Mouse (Mus musculus): Measurements from ENCODE around the gene Rpl13a.

GRCm38 (mm10) chr7:45126844-45127699 is 1.5 kb downstream of the Rpl13a start:
- TF ChIP-seq USF1 (IDR thresholded peaks at IDR 0.05; ENCODE audit: low read depth): no peak
- no peak for TF ChIP-seq FOSL1 (IDR thresholded peaks at IDR 0.05; ENCODE audit: insufficient read depth, low read length, poor library complexity, severe bottlenecking)
- no peak for TF ChIP-seq CTCF (IDR thresholded peaks at IDR 0.05; ENCODE audit: control insufficient read depth, insufficient read depth, insufficient read length)
- no peak for TF ChIP-seq MYOG (IDR thresholded peaks at IDR 0.05; ENCODE audit: control insufficient read depth, extremely low read depth, insufficient read length)
- no peak for TF ChIP-seq MAX (IDR thresholded peaks at IDR 0.05)
